8 mouse cellular contexts compared by ENCODE assay signal in the genomic region with DNA sequence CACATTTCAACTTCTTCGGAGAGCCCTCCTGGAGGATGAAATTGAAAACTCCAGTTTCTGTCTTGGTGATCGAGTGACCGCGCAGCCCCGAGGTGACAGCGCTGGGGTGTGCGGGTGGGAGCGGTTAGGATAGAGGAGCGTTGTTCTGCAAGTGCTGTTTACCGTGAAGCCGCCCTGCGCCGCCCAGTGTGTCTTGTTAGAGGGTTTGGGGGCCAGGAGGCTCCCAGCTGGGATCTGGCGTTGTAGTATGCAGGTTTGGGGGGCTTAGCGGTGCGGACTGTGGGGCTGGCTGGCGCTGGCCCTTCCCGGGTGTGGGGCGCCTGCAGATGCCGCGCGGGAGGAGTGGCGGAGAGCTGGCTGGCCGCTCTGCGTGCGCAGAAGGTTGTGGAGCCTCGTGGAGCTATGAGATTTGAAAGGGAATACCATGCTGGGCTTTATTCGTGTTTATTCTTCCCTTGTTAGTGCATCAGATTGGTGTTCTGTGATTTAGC. TPM values are rescaled to one million over a fixed set of nuclear protein-coding genes. Genes with fewer than 3 reads are reported as not detected.
DNase-seq lines count a peak whose midpoint lies in the region; ATAC-seq and TF ChIP-seq lines count a peak whose summit lies in the region.

No protein-coding gene starts in this region.

- H3K4me1 ChIP-seq in kidney, adult 2 months (ENCODE audit: control insufficient read depth, insufficient read depth, low read length) = peaks cover 7% of the 10 kb centered on the region; the same call in 1 of the 2 replicates
- peaks cover 26% of the 10 kb centered on the region for H3K4me1 ChIP-seq in liver, embryonic 12.5 days
- peaks cover 25% of the 10 kb centered on the region for H3K4me1 ChIP-seq in neural tube, embryonic 14.5 days (ENCODE audit: control insufficient read depth, insufficient read depth, low read length)

- peak; percentile 53 for DNase-seq in ovary, postnatal 36 days (ENCODE audit: low spot score)
- DNase-seq in ovary, adult 18-20 months (ENCODE audit: low spot score) = no peak
- DNase-seq in cerebellum, adult 9-11 months = peak; percentile 29
- peak; percentile 47 to 74 for DNase-seq in heart, adult 18-20 months
- DNase-seq in kidney, adult 2 months = peak; percentile 38

- peak overlapping the region; percentile 57 for H3K9ac ChIP-seq in liver, embryonic 12.5 days
- peak overlapping the region; percentile 91 for H3K9ac ChIP-seq in neural tube, embryonic 14.5 days (replicated peaks; ENCODE audit: low read depth, low read length)

- peak overlapping the region; percentile 78 for H3K27ac ChIP-seq in kidney, adult 2 months (ENCODE audit: insufficient read depth, low read depth, low read length)
- no peak overlapping the region for H3K27ac ChIP-seq in liver, embryonic 12.5 days
- peak overlapping the region; percentile 88 for H3K27ac ChIP-seq in neural tube, embryonic 14.5 days (ENCODE audit: low read depth, low read length)

- H3K4me2 ChIP-seq in liver, embryonic 12.5 days = peak overlapping the region; percentile 90
- peak overlapping the region; percentile 80 for H3K4me2 ChIP-seq in neural tube, embryonic 14.5 days (ENCODE audit: low read depth, low read length)

- H3K27me3 ChIP-seq in kidney, adult 2 months (replicated peaks; ENCODE audit: control insufficient read depth, insufficient read depth, low read length) = no peaks in the 10 kb centered on the region
- H3K27me3 ChIP-seq in liver, embryonic 12.5 days (replicated peaks) = peaks cover 46% of the 10 kb centered on the region
- H3K27me3 ChIP-seq in neural tube, embryonic 14.5 days (ENCODE audit: control insufficient read depth, insufficient read depth, low read length) = no peaks in the 10 kb centered on the region

- no peaks in the 10 kb centered on the region for H3K9me3 ChIP-seq in liver, embryonic 12.5 days (replicated peaks)
- no peaks in the 10 kb centered on the region for H3K9me3 ChIP-seq in neural tube, embryonic 14.5 days (ENCODE audit: control insufficient read depth, low read length)

- no peak for ATAC-seq in liver, embryonic 12.5 days
- ATAC-seq in neural tube, embryonic 14.5 days (ENCODE audit: low read depth) = peak; percentile 16; the same call in 1 of the 2 replicates
- no peak for ATAC-seq in granulocyte monocyte progenitor cell, adult 5-6 weeks (replicated peaks; ENCODE audit: poor library complexity, severe bottlenecking)

- no peaks in the 10 kb centered on the region for H3K36me3 ChIP-seq in kidney, adult 2 months (ENCODE audit: control insufficient read depth, insufficient read depth, low read length)
- no peaks in the 10 kb centered on the region for H3K36me3 ChIP-seq in liver, embryonic 12.5 days
- H3K36me3 ChIP-seq in neural tube, embryonic 14.5 days (ENCODE audit: control insufficient read depth, insufficient read depth, low read length) = no peaks in the 10 kb centered on the region

- 1% methylated on average over 28 of the region's 28 CpGs for WGBS in kidney, adult 2 months
- WGBS in liver, embryonic 12.5 days (ENCODE audit: insufficient replicate concordance) = under 1% methylated on average over 28 of the region's 28 CpGs
- under 1% methylated on average over 28 of the region's 28 CpGs for WGBS in neural tube, embryonic 14.5 days

- no peak for TF ChIP-seq CTCF in kidney, adult 2 months (conservative IDR thresholded peaks at IDR 0.05; ENCODE audit: insufficient read depth, insufficient read length, low read depth, low read length)

- peak overlapping the region; percentile 93 for H3K4me3 ChIP-seq in kidney, adult 2 months (ENCODE audit: insufficient read depth, low read depth, low read length)
- peak overlapping the region; percentile 66 for H3K4me3 ChIP-seq in liver, embryonic 12.5 days
- peak overlapping the region; percentile 84 for H3K4me3 ChIP-seq in neural tube, embryonic 14.5 days (ENCODE audit: low read depth, low read length)

- no peak for TF ChIP-seq POLR2A in kidney, adult 2 months (IDR thresholded peaks at IDR 0.05; ENCODE audit: low read depth, low read length)

RNA-seq across cellular contexts. Expression of gene Sh3bp4, which starts 0.7 kb away (rescaled TPM):
- 10 to 100 TPM; 11.2 TPM for total RNA-seq in heart, adult 18-20 months (2021)
- 14.8 and 18.1 TPM in 2 replicates for polyA plus RNA-seq in kidney, adult 2 months (2012; rRNA removed)
- polyA plus RNA-seq in liver, embryonic 12.5 days (2016; fragmentation: Nextera tagmentation; extraction: Ambion mirVana) = 1.7 and 2.3 TPM in 2 replicates
- polyA plus RNA-seq in neural tube, embryonic 14.5 days (2014; fragmentation: Nextera tagmentation; extraction: Ambion mirVana) = 12.4 and 18.5 TPM in 2 replicates
- 0.41 and 0.88 TPM in 2 replicates for total RNA-seq in granulocyte monocyte progenitor cell, adult 5-6 weeks (2014; fragmentation: Nextera tagmentation)
- not detected in 2 replicates for total RNA-seq in granulocyte monocyte progenitor cell, adult 5-6 weeks (2017)
